Mouse (Mus musculus) adrenal gland, postnatal 4 days (tissue): ENCODE data around the gene Mxra8. TPM values are rescaled to one million over a fixed set of nuclear protein-coding genes. Genes with fewer than 3 reads are reported as not detected.

ENCODE experiments used
- DNase-seq, 2 experiments: peaks; one replicate each; pipeline ENCODE4 v3.0.0; 2021 to 2022; ENCODE audit warnings: low spot score in 2 of 2, mixed read lengths in 2 of 2
- total RNA-seq, 2 experiments: library from RNA; stranded (reverse); gene quantifications; 2 replicates each; pipeline ENCODE4 v1.2.3; 2021

The Mxra8 gene
- total RNA-seq, 2 experiments from 2014 or later = 86.3 to 93.5 TPM

DNA sequence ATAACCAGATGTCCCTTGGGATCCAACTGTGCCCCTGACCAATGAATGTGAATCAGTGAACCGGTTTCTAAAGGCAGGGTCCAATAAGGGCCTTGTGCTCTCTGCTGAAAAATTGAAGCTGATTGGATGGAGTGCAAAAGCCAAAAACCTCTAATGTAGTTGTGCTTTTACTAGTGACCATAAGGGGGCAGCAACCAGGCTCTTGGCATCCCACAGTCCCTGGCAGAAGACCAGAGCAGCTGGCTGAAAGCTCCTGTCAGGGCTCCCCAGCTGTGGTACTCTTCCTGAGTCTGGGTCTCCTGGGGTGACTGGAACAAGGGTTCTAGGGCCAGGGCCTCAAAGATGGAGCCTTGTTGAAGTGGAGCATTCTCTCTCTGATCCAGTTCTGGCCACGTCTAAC, 5.6 kb upstream of the Mxra8 start:
- DNase-seq = peak in 1 of 2 experiments; percentile 69

DNA sequence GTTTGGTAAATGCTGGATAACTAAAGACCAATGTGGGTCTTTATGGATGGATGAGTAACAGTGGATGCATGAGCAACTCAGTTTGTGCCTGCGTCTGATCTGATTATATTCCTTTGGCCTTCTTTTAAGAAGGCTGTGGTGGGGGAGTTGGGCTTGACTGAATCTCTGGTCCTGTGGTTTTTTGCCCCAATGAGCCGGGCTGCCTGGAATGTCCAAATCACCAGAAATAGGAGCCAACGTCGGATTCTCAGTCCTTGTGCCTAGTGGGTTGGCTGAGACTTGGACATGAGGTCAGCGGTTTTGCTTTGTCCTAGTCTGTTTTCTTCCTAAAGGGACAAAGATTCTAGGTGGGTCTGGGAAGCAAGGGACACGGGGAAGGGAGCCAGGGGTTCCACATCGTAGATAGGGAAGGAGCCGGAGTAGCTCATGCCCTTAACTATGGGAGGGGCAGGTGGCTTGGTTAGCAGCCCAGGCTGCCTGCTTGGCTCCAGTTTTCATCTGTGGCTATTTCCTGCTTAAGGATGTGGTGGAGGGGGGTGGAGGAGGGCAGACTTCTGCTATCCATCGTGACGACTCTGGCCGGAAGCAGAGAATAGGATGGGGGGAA, 2.0 kb upstream of the Mxra8 start:
- DNase-seq = no peak

DNA sequence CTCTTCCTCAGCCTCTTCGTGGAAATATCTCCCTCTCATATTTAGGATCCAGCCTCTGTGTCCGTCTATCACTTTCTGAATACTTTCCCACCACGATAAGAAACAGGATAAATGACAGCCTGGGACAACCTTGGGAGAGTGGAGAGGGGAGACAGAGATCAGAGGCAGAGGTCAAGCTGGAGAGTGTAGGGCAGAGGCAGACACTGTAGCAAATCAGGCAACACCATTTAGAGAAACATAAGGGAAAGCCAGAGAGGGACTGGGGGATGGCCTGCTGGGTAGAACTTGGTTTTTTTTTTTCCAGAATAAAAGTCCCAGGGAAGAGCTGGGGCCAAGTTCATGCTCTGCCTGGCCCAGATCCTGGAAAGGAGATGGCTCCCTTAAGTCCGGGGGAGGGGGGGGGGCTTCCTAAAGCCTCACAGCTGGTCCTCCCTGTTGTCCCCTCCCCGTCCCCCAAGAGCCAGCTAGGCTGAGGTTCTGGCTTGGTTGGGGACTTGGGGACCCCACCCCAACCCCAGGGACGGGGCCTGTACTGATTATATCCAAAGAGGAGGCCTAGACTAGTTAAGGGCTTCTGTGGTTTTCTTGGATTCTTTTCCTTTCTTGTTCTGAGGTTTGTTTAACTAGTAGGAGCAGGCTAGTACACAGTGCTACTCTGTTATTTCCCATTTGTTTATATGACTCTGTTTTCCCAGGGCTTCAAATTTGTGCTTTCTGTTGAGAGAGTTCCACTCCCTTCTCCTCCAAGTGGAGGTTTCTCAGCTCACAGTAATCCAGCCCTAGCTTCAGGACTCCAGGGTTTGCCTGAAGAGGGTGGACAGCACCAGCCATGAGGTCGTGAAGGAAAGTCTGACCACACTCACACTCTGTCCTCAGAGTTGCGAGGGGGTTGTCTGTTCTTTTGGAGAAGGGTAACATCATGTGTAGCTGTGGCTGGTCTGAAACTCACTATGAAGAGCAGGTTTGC, 1.0 kb upstream of the Mxra8 start:
- DNase-seq = no peak

DNA sequence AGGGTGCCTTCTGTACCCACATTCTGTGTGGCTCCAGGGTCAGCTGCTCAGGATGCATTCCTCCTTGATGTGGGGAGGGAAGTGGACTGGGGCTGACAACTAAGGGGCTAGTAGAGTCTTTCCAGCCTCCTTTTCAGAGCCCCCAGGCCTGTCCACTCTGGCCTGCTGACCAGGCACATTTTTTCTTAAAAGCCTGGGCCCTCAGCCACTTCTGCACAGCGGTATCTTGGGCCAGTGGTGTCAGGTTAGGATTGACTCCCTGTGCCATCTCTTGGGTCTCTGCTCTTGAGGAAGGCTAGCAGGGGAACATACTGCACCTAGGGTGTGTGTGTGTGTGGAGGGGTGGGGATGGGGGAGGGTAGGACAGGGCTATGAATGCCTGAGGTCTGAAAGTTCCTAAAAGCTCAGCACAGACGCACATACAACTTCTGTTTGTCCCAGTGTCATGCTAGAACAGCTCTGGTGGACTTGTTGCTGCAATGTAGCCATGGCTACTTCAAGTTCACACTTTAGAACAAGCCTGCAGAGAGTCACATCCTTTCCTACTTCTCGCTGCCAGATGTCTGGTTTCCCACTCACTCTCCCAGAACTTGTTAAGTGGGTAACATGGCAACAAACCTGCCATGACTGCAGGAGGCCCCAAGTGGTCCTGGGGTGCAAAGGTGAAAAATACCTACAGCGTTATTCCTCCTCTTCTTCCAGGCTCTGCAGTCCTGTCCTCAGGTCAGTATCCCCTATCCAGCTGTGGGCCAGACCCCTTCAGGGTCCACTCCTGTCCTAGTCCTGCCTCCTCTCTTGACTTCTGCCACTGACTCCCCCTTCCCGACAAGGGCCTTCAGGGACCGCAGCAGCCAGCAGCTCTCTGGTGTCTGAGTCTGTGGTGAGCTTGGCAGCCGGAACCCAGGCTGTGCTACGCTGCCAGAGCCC, 859 bp downstream of the Mxra8 start:
- no peak for DNase-seq

DNA sequence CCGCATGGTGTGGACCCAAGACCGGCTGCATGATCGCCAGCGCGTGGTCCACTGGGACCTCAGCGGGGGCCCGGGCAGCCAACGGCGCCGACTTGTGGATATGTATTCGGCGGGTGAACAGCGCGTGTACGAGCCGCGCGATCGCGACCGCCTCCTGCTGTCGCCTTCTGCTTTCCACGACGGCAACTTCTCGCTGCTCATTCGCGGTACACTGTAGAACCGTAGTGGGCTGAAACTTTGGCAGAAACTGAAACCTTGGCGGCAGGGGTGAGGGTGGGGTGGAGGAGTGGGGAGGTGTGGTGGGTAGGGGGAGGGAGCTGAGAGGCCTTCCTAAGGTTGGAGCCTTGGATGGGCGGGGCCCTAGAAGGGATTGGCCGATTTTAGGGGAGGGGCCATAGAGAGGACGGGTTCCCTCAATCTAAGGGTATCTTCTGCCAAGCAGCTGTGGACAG, 1.5 kb downstream of the Mxra8 start:
- no peak for DNase-seq

DNA sequence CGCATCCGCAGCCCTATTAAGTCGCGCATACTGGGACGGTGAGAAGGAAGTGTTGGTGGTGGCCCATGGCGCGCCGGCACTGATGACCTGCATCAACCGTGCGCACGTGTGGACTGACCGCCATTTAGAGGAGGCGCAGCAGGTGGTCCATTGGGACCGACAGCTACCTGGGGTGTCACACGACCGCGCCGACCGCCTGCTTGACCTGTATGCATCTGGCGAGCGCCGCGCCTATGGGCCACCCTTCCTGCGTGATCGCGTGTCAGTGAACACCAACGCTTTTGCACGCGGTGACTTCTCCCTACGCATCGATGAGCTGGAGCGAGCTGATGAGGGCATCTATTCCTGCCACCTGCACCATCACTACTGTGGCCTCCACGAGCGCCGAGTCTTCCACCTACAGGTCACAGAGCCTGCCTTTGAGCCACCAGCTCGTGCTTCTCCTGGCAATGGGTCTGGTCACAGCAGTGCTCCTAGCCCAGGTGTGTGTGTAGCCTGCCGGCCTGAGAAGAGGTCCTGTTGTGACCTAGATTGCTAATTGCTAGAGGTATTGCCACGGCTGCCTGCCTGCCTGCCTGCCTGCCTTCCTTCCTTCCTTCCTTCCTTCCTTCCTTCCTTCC, 2.3 kb downstream of the Mxra8 start:
- DNase-seq = no peak

DNA sequence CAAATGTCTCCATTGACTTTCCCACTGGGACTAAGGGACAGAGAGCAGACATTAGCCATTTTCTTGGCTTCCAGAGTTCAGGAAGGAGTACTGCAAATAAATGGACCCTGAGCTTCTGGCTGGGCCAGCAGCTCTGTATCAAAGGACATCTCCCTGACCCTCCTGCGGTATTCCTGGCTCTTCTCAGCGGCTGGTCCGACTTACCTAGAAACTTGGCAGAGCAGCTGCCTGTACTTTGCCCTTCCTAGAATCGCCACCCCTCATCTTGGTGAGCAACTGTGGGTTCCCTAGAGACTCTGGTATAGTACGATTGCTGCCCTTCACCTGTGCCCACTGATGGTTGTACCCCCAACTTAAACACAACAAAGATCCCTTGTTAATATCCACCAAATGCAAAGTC, 3.8 kb downstream of the Mxra8 start:
- DNase-seq = no peak

DNA sequence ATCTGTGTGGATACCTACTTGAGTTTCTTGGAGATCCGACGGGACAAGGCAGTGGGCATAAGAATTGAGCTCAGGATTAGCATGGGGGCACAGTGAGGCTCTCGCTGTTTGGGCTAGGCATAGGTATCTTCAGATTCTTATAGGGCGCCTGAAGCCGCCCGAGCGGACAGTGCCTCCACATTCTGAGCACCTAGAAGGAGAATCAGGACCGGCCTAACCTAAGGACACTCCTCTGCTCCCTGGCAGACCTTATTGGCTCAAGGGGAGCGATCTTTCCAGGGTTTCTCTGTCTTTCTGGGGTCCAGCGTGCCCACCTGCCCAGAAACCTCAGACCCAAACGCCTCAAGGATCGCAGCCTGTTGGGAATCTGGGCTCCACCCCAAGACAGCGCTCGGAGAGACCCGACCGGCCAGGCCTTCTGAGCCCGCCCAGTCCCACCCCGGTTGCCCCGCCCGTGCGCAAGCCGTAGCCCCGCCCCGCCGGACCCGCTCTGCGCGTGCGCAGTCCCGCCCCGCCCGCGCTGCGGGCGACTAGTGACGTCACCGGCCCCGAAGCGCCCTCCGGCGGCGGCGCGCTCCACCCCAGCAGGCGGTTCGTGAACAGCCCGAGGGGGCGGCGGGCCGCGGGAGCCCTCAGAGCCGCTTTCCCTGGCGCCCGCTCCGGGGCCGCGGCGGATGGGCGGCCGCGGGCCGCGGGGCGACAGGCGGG, 7.5 kb downstream of the Mxra8 start, which contains the start of gene Dvl1:
Gene Dvl1, plus strand, starts transcription at position 532 of the 708 bp plus-strand sequence.
- peak; percentile 98 to 99 for DNase-seq

DNA sequence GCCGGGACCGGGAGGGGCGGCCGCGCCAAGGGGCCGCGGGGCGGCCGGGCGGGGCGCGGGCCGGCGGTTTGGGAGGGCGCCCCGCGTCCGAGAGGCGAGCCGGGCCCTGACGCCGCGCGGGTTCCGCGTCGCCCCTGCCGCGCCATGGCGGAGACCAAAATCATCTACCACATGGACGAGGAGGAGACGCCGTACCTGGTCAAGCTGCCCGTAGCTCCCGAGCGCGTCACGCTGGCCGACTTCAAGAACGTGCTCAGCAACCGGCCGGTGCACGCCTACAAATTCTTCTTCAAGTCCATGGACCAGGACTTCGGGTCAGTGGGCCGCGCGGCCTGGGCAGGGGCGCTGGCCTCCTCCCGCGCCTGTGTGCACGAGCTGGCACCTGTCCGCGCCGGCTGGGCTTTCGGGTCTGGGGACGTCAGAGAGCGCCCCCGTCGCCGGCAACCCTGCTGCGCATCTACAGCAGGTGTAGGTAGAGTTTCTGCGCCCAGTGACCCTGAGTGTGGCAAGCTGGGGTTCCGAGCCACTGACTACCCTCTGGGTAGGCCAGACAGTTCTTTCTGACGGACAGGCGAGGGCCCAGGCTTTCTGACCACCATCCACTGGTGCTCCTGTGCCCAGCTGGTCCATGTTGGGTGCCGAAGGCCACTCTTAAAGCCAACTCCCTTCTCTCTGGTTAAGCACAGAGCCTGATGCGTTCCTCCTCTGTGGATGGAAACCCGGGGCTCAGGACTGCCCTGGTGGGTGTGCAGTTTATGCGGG, 8.3 kb downstream of the Mxra8 start:
- DNase-seq = no peak

DNA sequence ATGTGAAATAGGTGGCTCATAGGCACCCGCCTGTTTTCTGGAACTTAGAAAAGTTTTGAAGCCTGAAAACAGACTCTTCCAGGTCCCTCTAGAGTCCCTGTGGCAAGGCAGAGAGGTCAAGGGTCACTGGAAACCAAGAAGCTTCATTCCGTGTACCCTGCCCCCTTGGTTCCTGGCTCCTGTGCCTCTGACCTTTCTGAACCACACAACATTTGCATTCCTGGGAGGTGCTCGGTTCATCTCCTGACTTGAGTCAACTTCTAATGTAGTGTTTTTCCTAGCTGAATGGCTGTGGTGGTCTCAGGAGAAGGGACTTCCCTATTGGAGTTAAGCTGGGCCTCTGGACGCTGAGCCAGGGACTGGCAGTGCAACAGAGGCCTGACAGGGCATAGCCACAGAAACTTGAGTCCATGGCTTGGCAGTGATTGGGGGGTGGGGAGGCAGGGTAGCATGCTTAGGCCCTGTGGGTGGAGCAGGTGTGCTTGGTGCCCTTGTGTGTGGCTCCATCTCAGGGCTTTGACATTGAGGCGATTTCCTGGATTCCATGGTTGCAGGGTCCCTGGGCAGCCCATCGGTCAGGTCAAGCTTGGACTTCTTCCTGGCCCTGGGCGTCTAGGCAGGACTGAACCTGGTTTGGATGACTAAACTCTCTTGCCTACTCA, 9.1 kb downstream of the Mxra8 start:
- peak in 1 of 2 experiments; percentile 2 for DNase-seq

DNA sequence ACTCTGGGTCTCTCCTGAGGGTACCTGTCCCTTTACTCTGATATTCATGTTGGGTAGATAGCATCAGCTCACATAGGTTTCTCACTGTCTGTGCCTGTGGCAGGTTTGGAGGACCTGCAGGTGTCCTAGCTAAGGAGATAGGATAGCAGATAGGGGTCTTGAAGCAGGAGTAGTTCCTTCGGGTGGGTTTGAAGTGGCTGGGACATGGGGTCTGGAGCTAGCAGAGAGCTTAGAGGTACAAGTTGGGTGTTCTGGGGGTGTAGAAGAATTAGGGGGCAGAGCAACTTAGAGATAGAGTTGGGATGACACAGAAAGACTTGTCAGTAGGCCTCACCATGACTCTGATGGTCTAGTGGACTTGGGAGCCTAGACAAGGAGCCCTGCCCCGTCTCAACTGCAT, 9.9 kb downstream of the Mxra8 start:
- DNase-seq = no peak

DNA sequence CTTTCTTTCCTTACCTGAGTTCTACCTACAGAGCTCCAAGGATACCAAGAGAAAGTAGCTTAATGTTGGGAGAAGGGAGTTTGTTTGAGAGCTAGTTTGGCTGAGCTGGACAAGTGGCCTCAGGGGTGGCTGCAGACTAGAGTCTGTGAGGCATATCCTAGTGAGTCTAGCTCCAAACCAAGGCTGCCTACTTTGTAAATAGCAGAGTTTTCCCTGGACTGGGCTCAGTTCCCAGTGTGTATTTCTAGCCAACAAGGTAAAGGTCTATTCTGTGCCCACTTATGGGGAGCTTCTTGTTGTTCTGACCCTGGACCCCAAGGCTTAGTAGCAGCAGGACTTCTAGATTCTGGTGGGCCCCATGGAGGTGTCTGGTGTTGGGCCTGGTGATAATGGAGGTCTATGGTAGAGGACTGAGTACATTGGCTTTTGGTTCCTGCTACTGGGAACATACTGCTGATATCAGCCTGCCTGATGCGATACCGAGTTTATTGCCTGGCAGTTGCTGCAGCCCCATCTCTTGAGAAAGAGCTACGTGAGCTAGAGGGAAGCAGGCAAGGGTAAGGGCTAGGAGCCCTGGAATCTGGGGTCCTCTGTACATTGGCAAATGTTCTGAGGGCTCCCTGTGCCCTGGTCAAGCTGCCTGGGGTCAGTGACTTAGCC, 10.4 kb downstream of the Mxra8 start:
- DNase-seq = no peak

DNA sequence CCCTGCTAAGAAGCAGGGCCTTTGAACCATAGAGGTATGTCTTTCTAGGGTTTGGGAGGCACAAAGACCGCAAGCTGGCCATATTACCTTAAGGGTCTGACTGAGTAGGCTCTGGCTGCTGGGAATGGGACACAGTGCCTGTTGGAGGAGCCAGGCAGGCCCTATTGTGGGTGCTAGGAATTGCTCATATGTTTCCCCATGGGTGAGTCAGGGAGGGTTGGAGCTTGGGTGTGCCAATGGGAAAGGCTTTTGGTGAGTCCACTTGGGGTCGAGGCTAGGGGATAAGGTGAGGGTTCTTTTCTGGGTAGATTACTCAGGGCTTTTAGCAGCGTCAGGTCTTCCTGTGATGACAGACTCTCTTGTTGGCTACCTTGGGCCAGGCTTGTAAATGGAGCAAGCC, 11.9 kb downstream of the Mxra8 start:
- no peak for DNase-seq

DNA sequence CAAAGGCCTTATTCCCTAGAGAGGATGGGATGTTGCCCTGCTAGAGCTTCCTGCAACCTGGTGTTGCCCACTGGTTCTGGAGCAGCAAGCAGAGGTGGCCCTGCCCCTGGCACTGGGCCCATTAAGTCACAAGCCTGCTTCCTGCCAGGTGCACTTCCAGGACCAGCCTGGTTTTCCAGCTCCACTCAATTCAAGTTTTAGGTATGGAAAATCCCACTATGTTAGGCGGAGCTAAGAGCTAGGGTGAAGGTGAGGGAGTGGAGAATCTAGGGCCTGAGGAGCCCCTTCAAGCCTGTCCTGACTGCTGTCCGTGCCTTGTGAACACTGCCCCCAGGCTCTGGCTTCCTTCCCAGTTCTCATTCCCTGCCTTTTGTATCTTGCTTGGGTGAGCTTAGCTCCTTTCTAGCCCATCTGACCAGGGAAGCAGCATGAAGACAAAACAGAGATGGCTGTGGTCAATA, 12.5 kb downstream of the Mxra8 start:
- DNase-seq = no peak

DNA sequence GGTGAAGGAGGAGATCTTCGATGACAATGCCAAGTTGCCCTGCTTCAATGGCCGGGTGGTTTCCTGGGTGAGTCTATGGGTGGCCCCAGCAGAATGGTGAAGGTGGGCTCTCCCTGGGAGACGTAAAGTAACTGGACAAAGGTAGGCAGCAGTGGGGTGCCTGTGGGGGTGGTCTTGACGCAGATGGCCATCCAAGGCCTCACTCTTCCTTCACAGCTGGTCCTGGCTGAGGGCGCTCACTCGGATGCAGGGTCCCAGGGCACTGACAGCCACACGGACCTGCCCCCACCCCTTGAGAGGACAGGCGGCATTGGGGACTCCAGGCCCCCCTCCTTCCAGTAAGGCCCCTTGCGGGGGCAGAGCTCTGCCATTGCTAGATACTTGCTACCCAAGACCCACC, 13.9 kb downstream of the Mxra8 start:
- DNase-seq = no peak

DNA sequence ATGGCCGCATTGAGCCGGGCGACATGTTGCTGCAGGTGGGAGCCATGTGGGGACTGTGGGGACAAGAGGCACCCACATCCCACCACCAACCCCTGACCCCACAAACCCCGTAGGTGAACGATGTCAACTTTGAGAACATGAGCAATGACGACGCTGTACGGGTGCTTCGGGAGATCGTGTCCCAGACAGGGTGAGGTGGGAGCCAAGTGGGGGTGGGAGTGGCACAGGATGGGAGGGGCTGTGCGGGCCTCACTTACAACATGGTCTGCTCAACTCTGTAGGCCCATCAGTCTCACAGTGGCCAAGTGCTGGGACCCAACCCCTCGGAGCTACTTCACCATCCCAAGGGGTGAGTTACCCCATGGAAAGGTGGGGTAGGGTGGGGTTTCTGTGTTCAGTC, 15.5 kb downstream of the Mxra8 start:
- no peak for DNase-seq

DNA sequence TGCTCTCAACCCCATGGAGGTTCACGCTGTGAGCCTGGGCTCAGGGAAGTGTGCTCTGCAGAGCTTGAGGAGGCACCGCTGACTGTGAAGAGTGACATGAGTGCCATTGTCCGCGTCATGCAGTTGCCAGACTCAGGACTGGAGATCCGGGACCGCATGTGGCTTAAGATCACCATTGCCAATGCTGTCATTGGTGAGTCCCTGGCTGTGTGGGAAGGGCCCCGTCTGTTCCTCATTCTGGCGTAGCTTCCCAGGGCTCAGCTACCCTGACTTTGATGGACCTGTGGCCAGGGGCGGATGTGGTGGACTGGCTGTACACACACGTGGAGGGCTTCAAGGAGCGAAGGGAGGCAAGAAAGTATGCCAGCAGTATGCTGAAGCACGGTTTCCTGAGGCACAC, 16.6 kb downstream of the Mxra8 start:
- DNase-seq = no peak

DNA sequence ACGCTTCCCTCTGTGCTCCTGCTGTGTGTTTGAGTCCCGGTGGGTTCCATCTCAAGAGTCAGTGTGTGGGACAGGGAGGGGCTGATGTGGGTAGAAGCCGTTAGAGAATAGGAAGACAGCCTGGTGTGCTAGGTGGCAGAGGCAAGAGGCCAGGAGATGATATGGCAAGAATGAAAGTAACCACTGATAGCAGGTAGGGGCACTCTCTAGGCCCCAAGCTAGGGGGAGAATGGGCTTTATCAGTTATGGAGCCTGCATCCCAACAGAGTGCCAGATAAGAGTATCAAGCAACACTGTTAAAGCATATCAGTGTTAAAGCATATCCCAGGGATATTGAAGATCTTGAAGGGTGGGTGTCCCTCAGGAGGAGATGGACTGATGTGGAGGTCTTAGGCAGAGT, 17.4 kb downstream of the Mxra8 start:
- DNase-seq = no peak
